Mouse (Mus musculus): Measurements from ENCODE around the gene Cabp2. TPM values are rescaled to one million over a fixed set of nuclear protein-coding genes. Genes with fewer than 3 reads are reported as not detected.

Cabp2 gene
- polyA plus RNA-seq, 1 experiment from 2014 or later: 0.43 TPM

DNA sequence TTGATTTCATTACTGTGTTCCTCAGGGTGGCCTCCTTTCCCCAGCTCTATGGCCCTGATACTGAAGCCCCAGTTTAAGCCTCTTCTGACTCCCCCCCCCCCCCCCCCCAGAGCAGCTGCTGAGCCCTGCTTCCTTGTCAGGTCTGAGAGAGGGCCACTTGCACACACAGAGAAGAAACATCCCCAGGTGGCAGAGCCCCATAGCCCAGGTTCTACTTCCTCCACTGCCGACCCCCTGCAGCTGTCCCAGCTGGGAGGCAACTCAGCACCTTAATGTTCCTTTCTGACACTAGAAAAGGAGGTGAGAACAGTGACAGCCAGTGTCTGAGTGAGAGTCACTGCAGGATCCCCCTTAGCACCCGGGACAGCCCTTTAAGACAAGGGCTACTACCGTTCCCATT is 22.4 kb downstream of the Cabp2 start:
- no peak for DNase-seq
- ATAC-seq: no peak

DNA sequence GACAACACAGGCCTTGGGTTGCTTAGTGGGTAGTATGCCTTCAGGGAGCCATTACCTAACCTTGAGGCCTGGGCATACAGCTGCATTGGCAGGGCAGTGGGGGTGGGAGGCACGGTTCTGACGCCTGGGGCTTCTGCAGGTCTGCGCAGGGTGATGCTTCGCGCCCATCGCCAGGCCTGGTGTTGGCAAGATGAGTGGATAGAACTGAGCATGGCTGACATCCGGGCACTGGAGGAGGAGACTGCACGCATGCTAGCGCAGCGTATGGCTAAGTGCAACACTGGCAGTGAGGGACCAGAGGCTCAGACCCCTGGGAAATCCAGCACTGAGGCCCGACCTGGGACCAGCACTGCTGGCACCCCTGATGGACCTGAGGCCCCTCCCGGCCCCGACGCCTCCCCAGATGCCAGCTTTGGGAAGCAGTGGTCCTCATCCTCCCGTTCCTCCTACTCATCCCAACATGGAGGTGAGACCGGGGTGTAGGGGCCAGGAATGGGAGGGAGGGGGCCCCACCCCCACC is 23.4 kb downstream of the Cabp2 start:
- 90% methylated on average over 16 of the region's 16 CpGs for WGBS (ENCODE audit: insufficient replicate concordance)
- ATAC-seq (no peak), DNase-seq (no peak)
- Histone ChIP-seq H3K9me3 (ENCODE audit: low read length) (no peaks in the 10 kb centered on the region), H3K27me3 (ENCODE audit: insufficient read depth, low read length) (peaks cover 19% of the 10 kb centered on the region), H3K27ac (ENCODE audit: low read depth) (no peak overlapping the region), H3K9ac (replicated peaks) (no peak overlapping the region), H3K4me3 (ENCODE audit: low read depth, low read length) (no peak overlapping the region), H3K36me3 (replicated peaks; ENCODE audit: insufficient read depth, low read length) (peaks cover 7% of the 10 kb centered on the region), H3K4me1 (ENCODE audit: insufficient read depth) (peaks cover 14% of the 10 kb centered on the region), H3K4me2 (ENCODE audit: low read depth, low read length) (no peak overlapping the region)
- TF ChIP-seq CTCF (IDR thresholded peaks at IDR 0.05; ENCODE audit: low read depth) (no peak), EP300 (IDR thresholded peaks at IDR 0.05; ENCODE audit: low read depth) (no peak)

More for the DNA sequence above, 22.4 kb downstream of the Cabp2 start:
- Histone ChIP-seq H3K36me3 (replicated peaks; ENCODE audit: insufficient read depth, low read length) (peaks cover 7% of the 10 kb centered on the region), H3K4me2 (ENCODE audit: low read depth, low read length) (no peak overlapping the region), H3K27ac (ENCODE audit: low read depth) (no peak overlapping the region), H3K4me1 (ENCODE audit: insufficient read depth) (peaks cover 23% of the 10 kb centered on the region), H3K4me3 (ENCODE audit: low read depth, low read length) (no peak overlapping the region), H3K9me3 (ENCODE audit: low read length) (no peaks in the 10 kb centered on the region), H3K9ac (replicated peaks) (no peak overlapping the region), H3K27me3 (ENCODE audit: insufficient read depth, low read length) (peaks cover 19% of the 10 kb centered on the region)
- 62% methylated on average over 3 of the region's 3 CpGs for WGBS (ENCODE audit: insufficient replicate concordance)
- TF ChIP-seq EP300 (IDR thresholded peaks at IDR 0.05; ENCODE audit: low read depth) (no peak), CTCF (IDR thresholded peaks at IDR 0.05; ENCODE audit: low read depth) (no peak)

GRCm38 (mm10) chr19:4106654-4107053 is 25.3 kb downstream of the Cabp2 start:
- Histone ChIP-seq H3K27ac (ENCODE audit: low read depth) (no peak overlapping the region), H3K36me3 (replicated peaks; ENCODE audit: insufficient read depth, low read length) (peaks cover 16% of the 10 kb centered on the region), H3K4me1 (ENCODE audit: insufficient read depth) (no peaks in the 10 kb centered on the region), H3K9ac (replicated peaks) (no peak overlapping the region), H3K4me3 (ENCODE audit: low read depth, low read length) (no peak overlapping the region), H3K27me3 (ENCODE audit: insufficient read depth, low read length) (peaks cover 3% of the 10 kb centered on the region), H3K9me3 (ENCODE audit: low read length) (no peaks in the 10 kb centered on the region), H3K4me2 (ENCODE audit: low read depth, low read length) (no peak overlapping the region)
- no peak for ATAC-seq
- DNase-seq: no peak
- WGBS (ENCODE audit: insufficient replicate concordance): 86% methylated on average over 14 of the region's 14 CpGs
- no peak for TF ChIP-seq EP300 (IDR thresholded peaks at IDR 0.05; ENCODE audit: low read depth)
- TF ChIP-seq CTCF (IDR thresholded peaks at IDR 0.05; ENCODE audit: low read depth): no peak

DNA sequence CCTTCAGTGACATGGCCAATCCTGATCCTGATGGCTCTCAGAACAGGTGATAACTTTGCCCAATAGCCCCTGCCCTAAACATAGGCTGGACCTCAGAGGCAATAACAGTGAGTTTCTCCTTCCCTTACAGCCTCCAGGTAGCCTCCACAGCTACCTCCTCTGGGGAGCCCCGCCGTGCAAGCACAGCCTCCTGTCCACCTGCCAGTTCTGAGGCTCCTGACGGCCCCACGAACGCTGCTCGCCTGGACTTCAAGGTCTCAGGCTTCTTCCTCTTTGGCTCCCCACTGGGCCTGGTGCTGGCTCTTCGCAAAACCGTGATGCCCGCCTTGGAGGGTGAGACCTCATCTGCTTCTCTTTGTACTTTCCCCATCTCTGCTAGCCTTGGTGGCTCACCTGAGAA is 27.2 kb downstream of the Cabp2 start:
- no peak overlapping the region for H3K27ac ChIP-seq (ENCODE audit: low read depth)
- H3K36me3 ChIP-seq (replicated peaks; ENCODE audit: insufficient read depth, low read length): peaks cover 22% of the 10 kb centered on the region
- DNase-seq (no peak), ATAC-seq (no peak)
- 76% methylated on average over 9 of the region's 9 CpGs for WGBS (ENCODE audit: insufficient replicate concordance)
- peaks cover 12% of the 10 kb centered on the region for H3K4me1 ChIP-seq (ENCODE audit: insufficient read depth)
- no peak overlapping the region for H3K4me2 ChIP-seq (ENCODE audit: low read depth, low read length)
- no peaks in the 10 kb centered on the region for H3K27me3 ChIP-seq (ENCODE audit: insufficient read depth, low read length)
- H3K4me3 ChIP-seq (ENCODE audit: low read depth, low read length): no peak overlapping the region
- TF ChIP-seq EP300 (IDR thresholded peaks at IDR 0.05; ENCODE audit: low read depth) (no peak), CTCF (IDR thresholded peaks at IDR 0.05; ENCODE audit: low read depth) (no peak)
- H3K9me3 ChIP-seq (ENCODE audit: low read length): no peaks in the 10 kb centered on the region
- H3K9ac ChIP-seq (replicated peaks): no peak overlapping the region

GRCm38 (mm10) chr19:4112063-4112960 is 30.9 kb downstream of the Cabp2 start:
- DNase-seq (peak; percentile 52), ATAC-seq (no peak)
- no peaks in the 10 kb centered on the region for H3K9me3 ChIP-seq (ENCODE audit: low read length)
- peaks cover 26% of the 10 kb centered on the region for H3K4me1 ChIP-seq (ENCODE audit: insufficient read depth)
- H3K4me3 ChIP-seq (ENCODE audit: low read depth, low read length): no peak overlapping the region
- peak overlapping the region; percentile 90 for H3K27ac ChIP-seq (ENCODE audit: low read depth)
- H3K4me2 ChIP-seq (ENCODE audit: low read depth, low read length): no peak overlapping the region
- 0 out of 2 replicates have a peak overlapping the region, but pooled peaks have one; percentile 39 for H3K9ac ChIP-seq (replicated peaks)
- no peak for TF ChIP-seq CTCF (IDR thresholded peaks at IDR 0.05; ENCODE audit: low read depth)
- TF ChIP-seq EP300 (IDR thresholded peaks at IDR 0.05; ENCODE audit: low read depth): no peak
- peaks cover 53% of the 10 kb centered on the region for H3K36me3 ChIP-seq (replicated peaks; ENCODE audit: insufficient read depth, low read length)
- H3K27me3 ChIP-seq (ENCODE audit: insufficient read depth, low read length): no peaks in the 10 kb centered on the region
- 84% methylated on average over 26 of the region's 26 CpGs for WGBS (ENCODE audit: insufficient replicate concordance)

DNA sequence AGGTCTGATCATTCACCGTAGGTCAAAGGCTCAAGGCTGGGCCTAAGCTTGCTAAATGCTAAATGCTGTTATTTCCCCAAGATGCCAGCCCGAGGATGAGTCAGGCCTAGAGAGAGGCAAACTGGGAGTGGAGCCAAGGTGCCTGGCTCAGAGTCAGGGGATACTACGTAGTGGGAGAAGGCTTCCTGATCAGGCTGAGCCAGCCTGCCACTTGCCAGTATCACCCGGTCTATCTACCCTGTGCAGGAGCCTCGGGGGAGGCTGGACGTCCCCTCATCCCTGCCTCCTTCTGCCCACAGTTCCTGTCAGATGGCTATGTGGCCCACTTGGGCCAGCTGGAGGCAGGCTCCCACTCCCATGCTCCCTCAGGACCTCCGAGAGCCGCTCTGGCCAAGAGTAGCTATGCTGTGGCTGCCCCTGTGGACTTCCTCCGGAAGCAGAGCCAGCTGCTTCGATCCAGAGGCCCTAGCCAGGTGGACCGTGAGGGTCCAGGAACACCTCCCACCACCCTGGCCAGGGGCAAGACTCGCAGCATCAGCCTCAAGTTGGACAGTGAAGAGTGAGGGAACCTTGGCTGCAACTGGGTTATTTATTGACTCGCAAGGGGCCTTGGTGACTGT is 31.9 kb downstream of the Cabp2 start:
- Histone ChIP-seq H3K27ac (ENCODE audit: low read depth) (peak overlapping the region; percentile 90), H3K36me3 (replicated peaks; ENCODE audit: insufficient read depth, low read length) (peaks cover 62% of the 10 kb centered on the region), H3K4me1 (ENCODE audit: insufficient read depth) (peaks cover 28% of the 10 kb centered on the region), H3K4me2 (ENCODE audit: low read depth, low read length) (peak overlapping the region; percentile 57), H3K9me3 (ENCODE audit: low read length) (no peaks in the 10 kb centered on the region), H3K27me3 (ENCODE audit: insufficient read depth, low read length) (no peaks in the 10 kb centered on the region), H3K9ac (replicated peaks) (peak overlapping the region; percentile 47), H3K4me3 (ENCODE audit: low read depth, low read length) (0 out of 2 replicates have a peak overlapping the region, but pooled peaks have one; percentile 1)
- peak; percentile 85 for DNase-seq
- WGBS (ENCODE audit: insufficient replicate concordance): 35% methylated on average over 13 of the region's 13 CpGs
- peak; percentile 93 for ATAC-seq
- TF ChIP-seq CTCF (IDR thresholded peaks at IDR 0.05; ENCODE audit: low read depth) (no peak), EP300 (IDR thresholded peaks at IDR 0.05; ENCODE audit: low read depth) (peak; percentile 89)
